Mouse (Mus musculus) gastrocnemius, postnatal 4 days (tissue): ENCODE results near the gene Ifit3b. TPM values are rescaled to one million over a fixed set of nuclear protein-coding genes. Genes with fewer than 3 reads are reported as not detected.
"Not testable (repeated sequence)": the region's sequence is repeated elsewhere in the genome, so short reads cannot be mapped to it uniquely, and the experiment has no call there.

Source experiments
- DNase-seq, 2 experiments: peaks; one replicate each; pipeline ENCODE4 v3.0.0; 2021 to 2022; ENCODE audit warnings: low spot score in 2 of 2, mixed read lengths in 2 of 2
- long read RNA-seq, 2 experiments: library from polyadenylated mRNA; stranded (forward); transcript quantifications; one replicate each; pipeline ENCODE4 v2.0.0; 2021
- total RNA-seq, 2 experiments: library from RNA; stranded (reverse); gene quantifications; 2 replicates each; pipeline ENCODE4 v1.2.3; 2021

Gene Ifit3b
- total RNA-seq: under 1 TPM; 0.34 to 0.37 TPM
- long read RNA-seq, experiment 1: 0 reads
- long read RNA-seq, experiment 2: 0 reads

DNA sequence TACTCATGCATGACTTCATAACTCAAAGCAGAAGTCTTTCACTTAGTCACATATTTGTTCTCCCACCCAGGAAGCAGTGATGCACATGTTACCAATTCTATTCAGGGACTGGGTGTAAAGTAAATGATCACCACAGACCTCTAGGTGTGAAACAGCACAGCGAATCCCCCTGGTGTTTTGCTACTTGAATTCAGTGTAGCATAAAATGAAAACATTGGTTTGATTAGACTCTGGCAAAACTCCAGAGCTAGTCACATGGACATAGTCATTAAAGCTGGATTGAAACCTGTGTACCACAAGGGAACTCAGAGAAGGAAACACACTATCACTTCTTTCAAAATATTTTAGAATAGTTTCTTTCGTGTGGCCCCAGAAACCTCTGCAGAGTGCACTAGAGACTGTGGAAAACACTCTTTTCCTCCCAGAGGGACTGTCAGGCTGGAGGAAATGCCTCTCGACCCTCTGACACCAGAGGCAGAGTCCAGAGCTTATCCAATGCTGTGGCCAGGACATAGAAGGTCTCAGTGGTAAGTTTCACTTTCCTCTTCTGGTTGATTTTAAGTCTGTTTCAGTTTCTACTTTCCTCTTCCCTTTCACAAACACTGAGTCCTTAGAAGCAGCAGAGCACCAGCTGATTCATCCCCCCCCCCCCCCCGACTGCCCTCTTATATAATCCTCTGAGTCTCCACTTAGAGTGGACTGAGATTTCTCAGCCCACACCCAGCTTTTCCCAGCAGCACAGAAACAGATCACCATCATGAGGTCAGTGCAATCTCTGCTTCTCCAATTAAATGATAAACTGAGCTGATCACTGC is at the start of gene Ifit3b:
TSS of gene Ifit3b (plus strand) at position 734 of the 815 bp plus-strand sequence.
- DNase-seq: not testable (repeated sequence)

DNA sequence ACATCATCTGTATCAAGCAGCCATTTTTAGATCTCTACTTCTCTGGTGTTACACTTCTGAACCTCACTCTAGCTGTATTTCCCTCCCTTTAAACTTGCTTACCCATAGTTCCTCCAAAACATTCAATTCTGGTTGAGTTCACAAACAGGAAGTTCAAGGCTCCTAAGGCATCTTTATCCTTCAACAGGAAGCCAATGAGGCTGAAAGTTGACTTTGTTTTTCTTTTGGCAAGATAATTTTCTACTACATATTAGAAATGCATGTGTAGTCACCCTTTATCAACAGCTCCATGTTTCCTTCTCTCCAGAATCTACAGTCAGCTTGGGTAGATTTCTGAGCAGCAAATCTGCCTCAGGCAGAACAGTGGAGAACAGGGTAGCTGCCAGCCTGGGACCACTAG is 45.2 kb upstream of the Ifit3b start:
- DNase-seq: no peak

GRCm38 (mm10) chr19:34566178-34566784 is 41.5 kb upstream of the Ifit3b start:
- no peak for DNase-seq

GRCm38 (mm10) chr19:34568988-34569895 is 38.5 kb upstream of the Ifit3b start:
- no peak for DNase-seq

DNA sequence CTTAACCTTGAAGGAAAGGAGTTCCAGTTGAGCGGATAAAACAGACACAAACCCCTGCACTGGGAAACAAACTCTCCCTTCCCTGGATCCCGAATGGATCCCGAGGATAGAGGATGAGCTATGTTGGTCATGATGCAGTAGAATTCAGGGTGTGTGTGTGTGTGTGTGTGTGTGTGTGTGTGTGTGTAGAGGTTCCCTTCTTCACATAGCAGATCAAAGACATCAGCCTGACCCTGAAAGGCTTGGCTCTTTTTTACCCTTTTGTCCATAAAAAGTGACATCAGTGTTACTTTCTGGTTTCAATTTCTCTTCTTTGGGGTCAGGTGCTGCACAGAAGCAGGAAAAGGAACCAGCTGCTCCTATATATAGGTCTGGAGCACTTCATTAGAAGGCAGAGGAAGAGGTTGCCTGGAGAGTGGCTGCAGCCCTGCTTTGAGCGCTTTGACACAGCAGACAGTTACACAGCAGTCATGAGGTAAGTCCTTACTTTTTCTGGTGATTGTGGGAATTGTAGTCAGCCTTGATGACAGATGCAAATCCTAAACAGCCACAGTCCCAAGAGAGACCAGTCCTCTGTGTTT is 37.8 kb upstream of the Ifit3b start:
- no peak for DNase-seq

GRCm38 (mm10) chr19:34571080-34571479 is 36.7 kb upstream of the Ifit3b start:
- no peak for DNase-seq

GRCm38 (mm10) chr19:34573650-34574049 is 34.1 kb upstream of the Ifit3b start:
- no peak for DNase-seq

DNA sequence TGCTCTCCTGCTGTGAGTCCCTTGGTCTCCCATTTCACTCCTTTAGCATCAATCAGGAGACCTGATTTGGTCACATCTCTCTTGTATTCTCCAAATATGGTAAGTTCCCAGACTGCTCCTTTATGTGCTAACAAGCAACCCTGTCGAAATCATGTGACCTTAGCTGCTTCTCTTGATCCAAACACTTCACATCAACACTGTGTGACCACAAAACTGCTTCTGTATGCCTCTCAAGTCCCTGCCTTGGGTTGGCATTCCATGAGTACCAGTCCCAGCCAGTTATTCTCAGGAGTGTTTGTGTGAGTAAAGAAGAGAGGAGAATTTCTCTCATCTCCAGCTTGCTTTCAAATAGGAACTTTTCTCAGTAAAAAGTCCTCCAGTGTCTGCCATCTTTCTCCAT is 30.6 kb upstream of the Ifit3b start:
- DNase-seq: no peak

GRCm38 (mm10) chr19:34582696-34583095 is 25.1 kb upstream of the Ifit3b start:
- not testable (repeated sequence) for DNase-seq

- DNase-seq: not testable (repeated sequence)
Measured at GRCm38 (mm10) chr19:34583126-34583766, 24.5 kb upstream of the Ifit3b start, which contains the start of gene Ifit3. Gene Ifit3, plus strand, starts transcription at chr19:34583531.

DNA sequence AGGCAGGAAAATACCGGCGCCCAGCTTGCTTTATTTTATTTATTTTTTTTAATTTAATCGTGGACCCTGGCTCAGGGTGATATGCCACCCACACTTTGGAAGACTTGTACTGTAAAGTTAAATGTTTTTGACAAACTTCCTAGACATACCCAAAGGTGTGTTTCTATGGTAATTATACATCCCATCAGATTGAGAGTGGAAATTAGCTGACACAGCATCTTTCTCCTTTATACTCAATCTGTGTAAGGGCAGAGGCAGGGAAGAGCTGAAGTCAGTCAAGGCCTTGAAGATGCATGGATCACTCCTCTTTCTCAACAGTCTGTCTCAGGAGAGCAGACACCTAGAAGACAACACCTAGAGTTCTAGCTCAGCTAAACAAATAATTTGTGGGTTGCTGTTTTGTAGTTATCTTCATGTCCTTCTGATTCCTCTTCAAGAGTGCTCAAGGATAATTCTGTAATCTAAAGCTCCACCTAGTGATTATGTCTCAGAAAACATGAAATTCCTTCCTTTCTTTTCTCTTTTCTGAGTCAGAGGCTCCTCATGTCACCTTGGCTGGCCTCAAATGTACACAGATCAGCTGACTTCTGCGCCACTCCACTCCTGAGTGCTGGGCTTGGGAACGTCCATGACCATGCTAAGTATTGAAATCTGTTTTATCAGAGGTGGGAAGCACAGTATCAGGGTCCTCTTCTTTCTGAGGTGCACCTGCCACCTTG is 21.9 kb upstream of the Ifit3b start:
- DNase-seq: not testable (repeated sequence)

DNA sequence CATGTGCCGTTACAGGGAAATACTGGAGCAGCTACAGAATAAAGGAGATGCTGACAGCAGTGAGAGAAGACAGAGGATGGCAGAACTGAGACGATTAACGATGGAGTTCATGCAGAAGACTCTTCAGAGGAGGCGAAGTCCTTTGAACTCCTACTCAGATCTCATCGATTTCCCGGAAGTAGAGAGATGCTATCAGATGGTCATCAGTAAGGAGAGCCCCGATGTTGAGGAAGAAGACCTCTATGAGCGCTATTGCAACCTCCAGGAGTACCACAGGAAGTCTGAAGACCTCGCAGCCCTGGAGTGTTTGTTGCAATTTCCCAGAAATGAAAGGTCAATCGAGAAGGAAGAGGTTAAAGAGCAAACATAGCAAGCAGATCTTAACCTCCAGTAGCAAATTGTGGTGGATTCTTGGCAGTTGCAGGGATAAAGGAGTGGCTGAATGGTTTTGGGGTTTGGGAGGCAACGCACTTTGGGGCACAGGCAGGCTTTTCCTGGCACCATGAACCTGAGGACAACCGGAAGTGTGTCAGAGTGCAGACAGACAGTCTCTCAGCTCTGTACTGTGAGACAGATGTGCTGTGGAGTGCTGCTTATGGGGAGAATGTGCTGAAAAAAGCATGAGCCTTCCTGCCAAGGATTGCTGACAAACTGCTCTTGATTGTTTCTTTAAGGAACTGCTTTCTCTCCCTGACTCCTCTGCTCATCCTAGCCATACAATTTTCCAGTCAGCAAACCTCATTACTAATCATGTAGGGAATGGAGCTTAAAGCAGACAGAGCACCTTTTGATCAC is 19.7 kb upstream of the Ifit3b start:
- not testable (repeated sequence) for DNase-seq

GRCm38 (mm10) chr19:34588959-34589358 is 18.8 kb upstream of the Ifit3b start:
- no peak for DNase-seq

GRCm38 (mm10) chr19:34593456-34593855 is 14.3 kb upstream of the Ifit3b start:
- DNase-seq: no peak

DNA sequence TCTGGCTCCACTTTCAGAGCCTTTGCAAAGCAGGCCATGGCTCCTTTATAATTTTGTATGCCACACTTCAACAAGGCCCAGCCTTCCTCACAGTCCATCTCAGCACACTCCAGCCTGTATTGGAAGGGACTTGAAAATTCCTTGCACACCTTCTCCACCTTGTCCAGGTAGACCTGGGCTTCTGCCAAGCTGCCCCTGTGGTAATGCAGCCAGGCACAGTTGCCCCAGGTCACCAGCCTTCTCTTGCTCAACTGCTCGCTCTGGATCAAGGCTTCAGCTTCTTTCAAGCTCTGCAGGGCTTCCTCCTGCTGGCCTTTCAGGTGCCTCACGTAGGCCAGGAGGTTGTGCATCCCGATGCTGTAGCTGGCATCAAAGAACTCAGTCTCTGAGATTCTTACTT is 13.2 kb upstream of the Ifit3b start:
- DNase-seq: not testable (repeated sequence)

- no peak for DNase-seq
Measured at GRCm38 (mm10) chr19:34596811-34597210, 11.0 kb upstream of the Ifit3b start.

- DNase-seq: no peak
Measured at GRCm38 (mm10) chr19:34598341-34598740, 9.4 kb upstream of the Ifit3b start.

- not testable (repeated sequence) for DNase-seq
Measured at GRCm38 (mm10) chr19:34599250-34599649, 8.5 kb upstream of the Ifit3b start.

GRCm38 (mm10) chr19:34601888-34602287 is 5.9 kb upstream of the Ifit3b start, which contains the start of gene Ifit1bl1:
Gene Ifit1bl1, minus strand, starts transcription at chr19:34601956.
- DNase-seq: not testable (repeated sequence)
